Mouse (Mus musculus): Measurements from ENCODE around the gene Yipf4. TPM values are rescaled to one million over a fixed set of nuclear protein-coding genes. Genes with fewer than 3 reads are reported as not detected.
"Not testable (repeated sequence)": the region's sequence is repeated elsewhere in the genome, so short reads cannot be mapped to it uniquely, and the experiment has no call there.

Gene Yipf4
- total RNA-seq (2021) = 10 to 100 TPM; 75.2 to 79.4 TPM

DNA sequence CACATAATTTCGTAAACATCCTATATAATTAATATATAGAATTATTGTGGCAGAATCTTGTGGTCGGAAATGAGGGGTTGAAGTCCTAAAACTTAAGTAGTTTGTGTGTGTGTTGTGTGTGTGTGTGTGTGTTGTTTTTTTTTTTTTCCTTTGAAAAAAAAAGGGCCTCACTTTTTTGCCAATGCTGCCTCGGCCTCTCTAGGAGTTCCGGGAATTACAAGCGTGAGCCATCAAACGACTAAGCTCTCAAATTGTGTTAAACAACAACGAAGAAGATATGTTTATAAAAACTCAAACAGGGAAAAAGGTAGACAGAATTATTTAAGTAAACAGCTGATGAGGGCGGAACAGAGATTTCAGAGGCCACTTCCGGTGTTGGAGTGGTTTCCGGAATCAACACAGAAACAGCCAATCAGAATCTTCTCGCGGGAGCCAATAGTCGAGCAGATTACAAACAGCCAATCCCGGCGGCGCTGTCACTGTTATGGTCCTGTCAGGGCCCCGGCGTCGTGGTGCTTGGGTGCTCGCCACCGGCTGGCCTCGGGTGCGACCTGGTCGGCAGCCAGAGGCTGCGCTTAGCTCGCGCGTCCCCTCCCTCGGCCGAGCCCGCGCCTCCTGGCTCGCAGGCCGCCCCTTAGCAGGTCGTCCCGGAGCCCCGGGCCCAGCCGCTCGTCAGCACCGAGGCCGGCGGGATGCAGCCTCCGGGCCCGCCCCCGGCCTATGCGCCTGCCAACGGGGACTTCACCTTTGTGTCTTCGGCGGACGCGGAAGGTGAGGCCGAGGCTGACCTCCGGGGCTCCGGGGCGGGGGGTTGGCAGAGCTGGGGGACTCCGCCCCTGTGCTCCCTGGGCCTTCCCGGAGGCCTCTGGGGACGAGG is at the start of gene Yipf4:
Gene Yipf4 (plus strand): TSS at position 470 of the 877 bp plus-strand sequence.
- intact Hi-C loops (cut with DNase I) = loop anchor here (2.0 to 5.0 kb wide), 2 partner anchors 40 to 92 kb away; partner anchors contain the start of genes Birc6 and Slc30a6

DNA sequence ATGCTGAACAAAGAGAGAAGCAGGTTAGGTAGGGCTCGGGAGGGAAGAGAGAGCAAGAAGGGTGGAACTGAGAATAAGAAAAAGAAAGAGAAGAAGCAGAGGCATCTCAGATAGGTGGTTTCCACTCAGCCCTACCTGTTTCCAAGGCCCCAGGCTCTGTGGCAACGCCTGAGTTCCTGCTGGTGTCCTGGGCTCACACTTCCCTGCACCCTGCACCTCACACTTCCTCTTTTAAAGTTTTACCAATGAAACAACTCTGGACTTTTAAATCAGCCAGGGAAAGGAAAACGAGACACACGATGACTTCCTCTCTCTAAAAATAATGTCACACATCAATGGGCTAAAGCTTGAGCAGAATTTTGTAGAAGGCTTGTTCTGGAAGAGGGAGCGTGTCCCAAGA is 48.8 kb upstream of the Yipf4 start:
- DNase-seq (ENCODE audit: low spot score) = no peak
- intact Hi-C loops (cut with DNase I) = no loop called here

More for the DNA sequence above, at the start of gene Yipf4:
- DNase-seq (ENCODE audit: low spot score) = peak; percentile 96

DNA sequence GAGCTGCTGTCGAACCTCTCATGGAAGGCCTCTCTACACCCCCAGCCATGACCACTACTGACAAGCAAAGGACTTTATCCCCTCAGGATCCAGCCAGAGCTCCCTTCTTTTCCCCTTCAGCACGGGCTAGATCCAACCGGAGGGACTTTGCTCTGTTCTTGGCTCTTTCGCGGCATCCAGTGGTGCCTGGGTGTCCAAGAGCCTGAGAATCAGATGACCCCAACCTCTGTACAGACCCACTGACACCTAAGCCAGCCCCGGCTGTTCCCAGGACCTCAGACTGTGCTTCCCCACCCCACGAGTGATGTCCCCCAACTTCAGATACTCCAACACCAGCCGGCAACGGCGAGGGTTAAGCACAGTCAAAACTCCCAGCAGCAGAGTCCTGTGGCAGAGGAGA is 39.5 kb upstream of the Yipf4 start:
- no peak for DNase-seq (ENCODE audit: low spot score)
- intact Hi-C loops (cut with DNase I) = no loop called here

DNA sequence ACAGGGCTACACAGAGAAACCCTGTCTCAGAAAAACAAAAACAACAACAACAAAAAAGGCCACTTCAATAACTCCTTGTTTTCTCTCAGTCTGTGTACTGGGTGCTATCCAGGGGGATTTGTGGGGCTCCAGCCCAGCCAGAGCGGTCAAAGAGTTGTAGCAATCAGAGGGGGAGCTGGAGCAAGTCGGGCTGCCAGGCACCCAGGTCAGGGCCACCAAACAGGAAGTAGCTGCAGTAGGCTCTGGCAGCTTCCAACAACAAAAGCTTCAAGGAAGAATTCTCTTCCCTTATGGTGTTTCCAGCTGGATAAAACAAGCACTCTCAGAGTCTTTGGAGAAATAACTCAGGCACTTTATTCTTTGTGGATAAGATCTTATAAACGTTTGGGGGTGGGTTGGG is 35.4 kb upstream of the Yipf4 start:
- DNase-seq (ENCODE audit: low spot score) = no peak
- intact Hi-C loops (cut with DNase I) = no loop called here

DNA sequence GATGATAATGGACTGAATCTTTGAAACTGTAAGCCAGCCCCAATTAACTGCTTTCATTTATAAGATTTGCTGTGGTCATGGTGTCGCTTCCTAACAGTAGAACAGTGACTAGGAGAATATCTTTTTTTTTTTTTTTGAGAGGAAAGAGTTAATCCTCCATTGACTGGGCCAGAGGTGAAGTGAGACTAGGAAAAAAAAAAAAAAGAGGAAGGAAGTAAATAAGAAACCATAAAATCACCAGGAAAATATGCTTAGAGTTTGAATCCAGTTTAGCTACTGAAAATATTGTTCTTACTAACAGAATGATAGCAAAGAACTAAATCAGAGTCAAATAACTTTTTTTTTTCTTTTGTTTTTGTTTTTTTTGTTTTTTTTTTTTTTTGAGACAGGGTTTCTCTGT is 34.6 kb upstream of the Yipf4 start:
- intact Hi-C loops (cut with DNase I) = no loop called here
- DNase-seq (ENCODE audit: low spot score) = no peak

DNA sequence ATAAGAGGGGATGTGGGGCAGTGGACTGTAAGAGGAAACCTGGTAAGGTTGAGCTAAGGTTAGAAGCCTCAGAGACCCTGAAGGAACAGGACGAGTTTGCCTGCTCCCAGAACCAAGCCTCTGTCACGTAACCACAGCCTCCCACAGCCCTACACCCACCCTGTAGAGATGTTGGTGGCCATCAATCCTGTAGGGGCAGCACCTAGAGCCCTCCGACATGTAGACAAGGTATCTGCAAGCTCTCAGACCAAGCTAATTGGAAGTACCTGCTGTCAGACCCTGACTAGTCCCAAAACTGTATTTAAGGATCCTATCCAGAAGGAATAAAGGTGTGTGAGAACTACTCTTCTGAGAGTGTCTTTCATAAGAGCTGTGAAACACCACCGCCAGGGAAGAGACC is 33.9 kb upstream of the Yipf4 start:
- no peak for DNase-seq (ENCODE audit: low spot score)
- intact Hi-C loops (cut with DNase I) = no loop called here

DNA sequence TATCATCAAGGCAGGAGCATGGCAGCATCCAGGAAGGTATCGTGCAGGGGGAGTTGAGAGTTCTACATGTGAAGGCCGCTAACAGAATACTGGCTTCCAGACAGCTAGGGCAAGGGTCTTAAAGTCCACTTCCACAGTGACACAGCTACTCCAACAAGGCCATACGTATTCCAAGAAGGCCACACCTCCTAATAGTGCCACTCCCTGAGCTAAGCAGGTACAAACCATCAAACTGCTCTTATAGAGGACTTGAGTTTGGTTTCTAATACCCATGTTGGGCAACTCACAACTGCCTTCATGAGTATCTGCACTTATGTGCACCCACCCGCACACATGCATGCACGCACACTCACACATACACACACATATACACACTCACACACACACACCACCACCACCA is 32.5 kb upstream of the Yipf4 start:
- intact Hi-C loops (cut with DNase I) = no loop called here

DNA sequence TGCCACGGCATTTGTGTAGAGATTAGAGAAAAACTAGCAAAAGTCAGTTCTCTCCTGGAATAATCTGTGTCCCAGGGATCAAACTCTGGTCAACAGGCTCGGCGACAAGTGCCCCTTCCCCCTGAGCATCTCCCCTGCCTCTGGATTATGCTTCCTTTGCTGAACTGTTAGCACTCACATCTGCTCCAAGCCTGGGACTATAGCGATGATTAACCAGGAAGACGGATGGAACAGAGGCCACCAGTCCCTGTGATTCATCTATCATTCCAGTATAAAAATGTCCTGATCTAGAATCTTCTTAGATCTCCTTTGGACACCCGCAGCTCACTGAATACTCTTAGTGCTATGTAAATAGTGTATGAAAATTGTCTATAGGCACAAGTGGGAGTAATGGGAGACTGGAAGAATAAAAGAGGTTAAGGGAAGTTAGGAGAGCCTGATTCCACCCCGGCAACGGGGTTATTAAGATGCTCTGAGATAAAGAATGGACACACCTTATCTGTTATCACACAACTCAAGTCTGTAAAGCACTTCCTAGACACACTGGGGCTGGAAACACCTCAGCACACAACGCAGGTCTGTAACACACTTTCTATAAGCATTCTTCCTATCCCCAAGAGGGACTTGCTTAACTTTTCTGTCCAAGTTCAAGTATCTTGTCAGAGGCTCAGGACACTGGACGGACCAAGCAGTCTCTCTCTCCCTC is 31.2 kb upstream of the Yipf4 start:
- intact Hi-C loops (cut with DNase I) = no loop called here
- DNase-seq (ENCODE audit: low spot score) = no peak

More for the DNA sequence above, 32.5 kb upstream of the Yipf4 start:
- DNase-seq (ENCODE audit: low spot score) = no peak

DNA sequence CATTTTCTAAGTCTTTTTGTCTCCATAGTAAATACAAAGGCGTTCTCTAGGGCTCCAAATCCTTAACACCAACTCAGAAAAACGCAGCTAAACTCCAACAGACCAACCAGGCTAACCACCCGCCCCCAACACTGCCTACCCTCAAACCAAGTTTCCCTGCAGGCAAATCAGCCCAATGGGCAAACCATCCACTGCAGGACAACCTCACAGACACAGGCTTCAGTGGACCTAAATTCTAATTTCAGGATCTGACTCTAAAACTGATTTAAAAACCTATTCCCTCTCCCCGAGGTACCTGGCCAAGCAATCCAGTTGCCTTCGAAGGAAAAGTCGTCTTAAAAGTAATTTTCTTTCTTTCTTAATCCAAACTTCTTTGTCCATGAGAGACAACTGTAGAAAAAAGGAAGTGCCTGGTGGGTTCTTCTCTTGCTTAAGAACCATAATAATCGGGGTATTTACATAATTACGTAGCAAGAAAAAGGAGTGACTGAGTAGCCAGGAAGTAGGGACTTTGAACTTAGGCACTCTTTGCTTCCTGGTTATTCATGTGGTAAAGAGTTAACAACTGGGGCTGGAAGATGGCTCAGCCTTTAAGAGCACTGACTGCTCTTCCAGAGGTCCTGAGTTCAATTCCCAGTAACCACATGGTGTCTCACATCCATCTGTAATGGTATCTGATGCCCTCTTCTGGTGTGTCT is 30.4 kb upstream of the Yipf4 start, which contains the start of gene Nlrc4:
Gene Nlrc4 (minus strand): TSS at position 432 of the 698 bp plus-strand sequence.
- no peak for DNase-seq (ENCODE audit: low spot score)
- intact Hi-C loops (cut with DNase I) = no loop called here

DNA sequence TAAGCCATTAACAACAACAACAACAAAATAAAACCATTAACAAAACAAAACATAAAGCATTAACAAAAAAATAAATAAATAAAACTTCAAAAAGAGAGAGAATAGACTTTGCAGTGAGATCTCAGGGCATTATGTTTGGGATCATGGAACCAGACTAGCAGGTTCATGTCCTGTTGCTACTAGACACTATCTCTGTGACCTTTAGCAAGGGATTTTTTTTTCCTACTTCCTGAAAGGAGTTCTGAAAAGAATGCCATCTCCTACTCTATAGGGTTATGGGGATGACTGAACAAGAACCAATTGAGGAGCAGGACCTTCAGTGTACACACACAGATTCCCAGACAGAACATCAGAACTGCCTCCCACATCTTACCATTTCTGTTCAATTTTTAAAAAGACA is 25.8 kb upstream of the Yipf4 start:
- DNase-seq (ENCODE audit: low spot score) = no peak
- intact Hi-C loops (cut with DNase I) = no loop called here

DNA sequence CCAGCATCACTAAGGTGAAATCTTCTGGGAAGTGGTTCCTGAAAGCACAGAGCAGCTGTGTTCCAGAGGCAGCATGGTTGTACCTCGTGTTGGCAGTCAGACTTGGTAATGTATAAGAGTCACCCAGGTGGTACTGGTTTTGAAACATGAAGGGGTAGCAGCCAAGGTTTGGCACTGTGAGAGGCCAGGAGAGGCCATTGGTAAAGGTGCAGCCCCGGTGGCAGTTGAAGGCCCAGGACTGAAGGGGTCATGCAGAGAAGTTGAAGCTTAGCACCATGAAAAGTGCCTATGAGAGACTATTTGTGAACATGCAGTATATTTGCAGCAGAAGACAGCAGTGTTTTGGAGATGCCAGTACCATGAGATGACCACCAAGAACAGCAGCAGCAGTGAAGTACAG is 21.3 kb upstream of the Yipf4 start:
- intact Hi-C loops (cut with DNase I); DNase-seq (ENCODE audit: low spot score): not testable (repeated sequence)

DNA sequence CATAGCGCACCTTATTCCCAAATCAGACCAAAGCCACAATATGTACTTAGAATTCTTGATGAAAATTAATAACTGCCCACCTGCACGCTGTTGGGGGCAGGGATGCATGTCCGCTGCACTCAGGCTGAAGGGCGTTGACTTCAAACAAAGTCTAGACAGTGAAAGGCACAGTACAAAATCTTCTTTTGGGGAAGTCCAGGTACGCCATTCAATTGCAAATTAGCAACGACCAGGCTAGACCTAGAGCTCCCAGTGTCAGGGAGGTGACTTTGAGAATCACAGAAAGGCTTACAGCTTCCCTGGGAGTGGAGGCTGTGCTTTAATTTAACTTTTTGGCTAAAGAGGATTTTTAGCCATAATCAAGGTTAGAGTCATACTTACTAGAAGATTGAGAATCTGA is 19.2 kb upstream of the Yipf4 start:
- intact Hi-C loops (cut with DNase I) = not testable (repeated sequence)

DNA sequence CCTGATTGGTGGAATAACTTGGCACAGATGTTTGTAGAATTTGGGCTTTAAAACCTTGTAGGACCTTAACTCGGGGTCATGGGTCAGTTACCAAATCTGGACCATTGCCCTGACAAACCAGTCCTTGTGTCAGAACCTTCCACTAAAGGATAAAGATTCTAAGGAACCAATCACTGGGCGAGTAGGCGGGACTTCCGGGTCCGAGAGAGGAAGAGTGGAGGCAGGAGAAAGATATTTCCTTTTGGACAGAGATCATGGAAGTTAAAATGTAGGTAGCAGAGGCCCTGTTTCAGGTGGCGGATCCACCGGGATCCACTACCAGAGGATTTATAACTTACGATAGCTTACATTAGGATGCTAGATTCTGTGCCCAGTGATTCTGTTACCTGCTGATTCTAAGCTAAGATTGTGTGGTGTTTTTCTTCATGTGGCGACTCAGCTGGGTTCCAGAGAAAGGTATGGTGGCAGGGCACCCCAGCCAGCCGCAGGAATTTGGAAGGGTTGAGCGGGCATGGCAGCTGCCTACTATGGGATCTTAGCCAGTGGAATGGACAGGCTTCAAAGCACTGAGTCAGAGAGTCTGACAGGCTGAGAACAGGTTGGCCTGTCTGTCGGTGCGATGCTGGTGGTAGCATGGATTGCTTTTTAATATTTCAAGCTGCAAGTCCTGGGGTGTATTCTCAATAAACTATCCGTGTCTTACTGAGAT is 8.8 kb upstream of the Yipf4 start:
- intact Hi-C loops (cut with DNase I) = no loop called here

More for the DNA sequence above, 19.2 kb upstream of the Yipf4 start:
- not testable (repeated sequence) for DNase-seq (ENCODE audit: low spot score)

DNA sequence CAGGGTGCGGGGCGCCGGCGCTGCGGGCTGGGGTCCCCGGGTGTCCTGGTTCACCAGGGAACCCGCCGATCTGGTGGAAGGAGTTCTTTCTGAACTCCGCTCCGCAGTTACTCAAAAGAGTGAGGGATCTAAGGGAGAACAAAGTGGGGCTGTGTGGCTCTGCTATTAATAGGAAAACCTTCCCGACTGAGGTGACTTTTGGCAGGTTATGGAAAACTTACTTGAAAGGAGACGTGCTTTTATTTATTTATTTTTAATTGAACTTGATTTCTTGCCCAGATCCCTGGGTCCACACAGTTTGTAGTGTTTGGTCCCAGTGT is 568 bp downstream of the Yipf4 start:
- intact Hi-C loops (cut with DNase I) = loop anchor here (2.0 to 5.0 kb wide), 2 partner anchors 39 to 93 kb away; partner anchors contain the start of genes Birc6 and Slc30a6
- DNase-seq (ENCODE audit: low spot score) = no peak

More for the DNA sequence above, 8.8 kb upstream of the Yipf4 start:
- DNase-seq (ENCODE audit: low spot score) = no peak

DNA sequence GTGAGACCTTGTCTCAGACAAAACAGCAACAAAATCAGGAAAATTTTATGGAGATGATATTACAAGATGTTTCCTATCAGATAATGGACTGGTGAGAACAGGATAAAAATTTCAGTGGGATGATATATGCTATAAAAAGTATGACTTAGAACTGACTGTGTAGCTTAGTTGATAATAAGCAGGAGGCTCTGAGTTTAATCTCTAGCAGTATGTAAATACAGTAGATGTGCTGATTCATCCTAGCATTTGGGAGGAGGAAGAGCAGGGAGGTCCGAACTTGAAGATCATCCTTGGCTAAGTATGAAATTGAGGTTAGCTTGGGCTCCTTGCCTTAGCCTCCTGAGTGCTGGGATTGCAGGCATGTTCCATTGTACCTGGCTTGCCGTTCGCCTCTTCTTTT is 2.3 kb downstream of the Yipf4 start:
- intact Hi-C loops (cut with DNase I) = no loop called here
- DNase-seq (ENCODE audit: low spot score) = no peak

DNA sequence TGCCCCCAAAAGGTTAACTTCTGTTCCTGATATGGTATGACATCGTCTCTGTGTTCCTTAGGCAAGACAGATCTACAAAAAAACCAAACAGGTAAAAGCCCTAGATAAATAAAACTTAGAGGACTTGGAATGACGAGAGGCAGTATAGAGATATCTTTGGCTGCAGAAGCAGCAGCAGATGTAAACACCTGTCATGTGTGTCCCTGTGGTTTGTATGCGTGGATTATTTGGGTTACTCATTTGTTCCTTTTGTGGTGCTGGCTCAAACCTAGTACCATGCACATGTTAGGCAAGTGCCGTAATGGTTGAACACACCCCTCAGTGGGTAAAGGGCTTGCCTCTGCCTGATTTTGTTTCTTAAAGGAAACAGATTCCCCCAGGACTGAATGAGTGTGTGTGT is 10.9 kb downstream of the Yipf4 start:
- intact Hi-C loops (cut with DNase I) = no loop called here
- no peak for DNase-seq (ENCODE audit: low spot score)

DNA sequence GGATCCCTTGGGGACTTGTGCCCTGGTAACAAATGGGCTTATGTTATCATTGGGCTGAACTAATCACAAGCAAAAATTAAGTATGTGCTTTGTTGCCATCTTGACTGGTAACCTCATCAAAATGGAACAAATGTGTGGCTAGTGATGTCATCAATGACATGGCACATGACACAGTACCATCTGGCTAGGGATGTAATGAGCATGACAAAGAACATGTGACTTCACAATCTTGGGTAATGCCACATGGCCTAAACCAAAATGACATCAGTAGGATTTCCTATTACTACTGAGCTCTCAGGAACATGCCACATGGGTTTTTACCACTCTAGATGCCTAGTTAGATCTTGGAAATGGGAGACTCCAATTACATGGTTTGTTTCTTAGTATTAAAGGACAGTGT is 11.8 kb downstream of the Yipf4 start:
- no peak for DNase-seq (ENCODE audit: low spot score)
- intact Hi-C loops (cut with DNase I) = no loop called here

DNA sequence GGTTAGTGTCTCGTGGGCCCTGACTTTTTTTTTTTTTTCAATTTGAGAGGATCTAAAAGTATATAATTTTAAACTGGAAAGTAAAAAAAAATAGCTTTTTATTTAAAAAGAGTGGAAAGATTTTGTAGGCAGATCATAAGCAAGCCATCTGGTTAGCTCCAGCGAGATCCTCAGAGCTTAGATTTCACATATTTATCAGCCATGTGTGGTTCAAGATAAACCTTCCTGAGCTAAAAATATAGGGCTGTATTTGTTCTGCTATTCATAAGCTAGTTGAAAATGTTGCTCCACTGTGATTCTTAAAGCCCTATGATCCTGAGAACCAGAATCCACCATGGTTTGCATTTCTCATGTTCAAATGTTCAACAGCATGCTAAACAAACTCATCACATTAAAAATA is 18.6 kb downstream of the Yipf4 start:
- DNase-seq (ENCODE audit: low spot score) = no peak
- intact Hi-C loops (cut with DNase I) = no loop called here

DNA sequence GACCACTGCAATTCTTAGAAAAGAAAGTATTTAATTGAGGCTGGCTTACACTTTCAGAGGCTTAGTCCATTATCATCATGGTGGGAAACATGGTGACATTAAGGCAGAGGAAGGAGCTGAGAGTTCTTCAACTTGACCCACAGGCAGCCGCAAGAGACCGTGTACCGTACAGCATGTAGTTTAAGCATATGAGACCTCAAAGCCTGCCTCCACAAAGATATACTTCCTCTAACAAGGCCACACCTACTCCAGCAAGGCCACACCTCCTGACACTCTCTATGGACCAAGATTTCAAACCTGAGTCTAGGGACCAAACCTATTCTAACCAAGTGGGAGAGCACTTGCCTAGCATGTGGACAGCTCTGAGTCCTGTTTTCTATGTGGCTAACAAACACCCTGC is 19.3 kb downstream of the Yipf4 start:
- intact Hi-C loops (cut with DNase I) = no loop called here
- DNase-seq (ENCODE audit: low spot score) = no peak

DNA sequence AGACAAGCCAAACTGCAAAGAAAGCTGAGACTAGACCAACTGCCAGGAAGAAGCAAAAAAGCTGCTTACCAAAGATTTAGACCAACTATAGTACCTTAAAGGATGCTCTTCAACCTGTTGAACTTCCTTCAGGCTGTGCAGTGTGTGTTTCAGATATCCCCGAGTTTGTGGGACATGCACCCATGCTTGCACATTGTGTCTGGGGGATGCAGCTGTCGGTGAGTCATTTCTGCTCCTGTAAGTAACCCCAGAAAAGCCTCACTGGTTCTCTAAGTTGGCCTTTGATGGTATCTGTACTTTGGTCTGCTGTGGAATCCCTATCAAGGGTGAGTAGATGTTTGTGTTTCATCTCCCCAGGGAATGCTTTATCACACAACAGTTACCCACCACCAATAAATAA is 23.0 kb downstream of the Yipf4 start:
- intact Hi-C loops (cut with DNase I) = no loop called here
- DNase-seq (ENCODE audit: low spot score) = no peak
